Mouse (Mus musculus): ENCODE data around the gene Csnk1g2. TPM values are rescaled to one million over a fixed set of nuclear protein-coding genes. Genes with fewer than 3 reads are reported as not detected.

The Csnk1g2 gene
- polyA plus RNA-seq, 1 experiment from 2014 or later: 126 TPM

DNA sequence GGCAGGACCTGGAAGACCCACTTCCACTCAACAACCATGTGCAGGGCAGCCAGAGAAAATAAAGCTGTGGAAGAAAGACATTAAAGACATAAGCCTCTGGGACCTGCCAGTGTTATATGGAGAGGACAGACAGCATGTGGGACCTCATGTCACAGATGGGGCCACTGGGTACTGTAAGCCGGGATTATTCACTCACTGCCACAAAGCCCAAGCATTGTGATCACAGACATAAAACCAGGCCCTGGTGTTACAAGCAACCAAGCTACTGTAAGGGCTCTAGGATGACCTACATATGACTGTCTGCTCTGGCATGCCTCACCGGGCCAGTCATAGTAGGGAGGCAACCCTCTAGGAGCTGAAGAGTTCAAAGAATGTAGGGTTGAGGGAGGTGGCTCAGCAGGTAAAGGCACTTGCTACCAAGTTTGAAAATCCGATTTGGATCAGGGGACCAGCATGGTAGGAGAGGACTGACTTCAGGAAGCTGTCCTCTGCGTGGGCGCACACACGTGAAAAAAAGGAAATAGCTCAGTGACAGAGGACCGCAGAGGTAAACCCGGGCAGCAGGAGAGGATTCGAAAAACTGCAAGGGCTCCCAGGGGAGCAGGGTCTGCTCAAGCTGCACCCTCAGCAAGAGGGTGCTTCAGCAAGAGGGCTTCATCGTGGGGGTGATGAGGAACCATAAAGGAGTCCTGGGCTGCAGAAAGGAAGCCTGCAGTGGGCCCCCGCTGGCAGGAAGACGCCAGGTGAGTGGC lies 33.3 kb upstream of the Csnk1g2 start:
- no peak for ATAC-seq (ENCODE audit: insufficient number of reproducible peaks, low FRiP score, low TSS enrichment, low read depth)
- no peaks in the 10 kb centered on the region for H3K9me3 ChIP-seq (ENCODE audit: control insufficient read depth, low read length)
- no peak for DNase-seq (ENCODE audit: low spot score)
- H3K27me3 ChIP-seq (ENCODE audit: control insufficient read depth, insufficient read depth, low read length): no peaks in the 10 kb centered on the region
- WGBS: 21% methylated on average over 12 of the region's 12 CpGs
- peak overlapping the region; percentile 82 for H3K9ac ChIP-seq (ENCODE audit: low read length)
- H3K36me3 ChIP-seq (ENCODE audit: control insufficient read depth, insufficient read depth, low read length): peaks cover 7% of the 10 kb centered on the region
- H3K4me2 ChIP-seq (ENCODE audit: low read depth, severe bottlenecking): peak overlapping the region; percentile 78
- no peak overlapping the region for H3K27ac ChIP-seq (replicated peaks; ENCODE audit: low read depth, low read length)
- H3K4me3 ChIP-seq (ENCODE audit: low read depth, low read length): peak overlapping the region; percentile 82
- H3K4me1 ChIP-seq (ENCODE audit: control insufficient read depth, insufficient read depth, low read length): peaks cover 13% of the 10 kb centered on the region

DNA sequence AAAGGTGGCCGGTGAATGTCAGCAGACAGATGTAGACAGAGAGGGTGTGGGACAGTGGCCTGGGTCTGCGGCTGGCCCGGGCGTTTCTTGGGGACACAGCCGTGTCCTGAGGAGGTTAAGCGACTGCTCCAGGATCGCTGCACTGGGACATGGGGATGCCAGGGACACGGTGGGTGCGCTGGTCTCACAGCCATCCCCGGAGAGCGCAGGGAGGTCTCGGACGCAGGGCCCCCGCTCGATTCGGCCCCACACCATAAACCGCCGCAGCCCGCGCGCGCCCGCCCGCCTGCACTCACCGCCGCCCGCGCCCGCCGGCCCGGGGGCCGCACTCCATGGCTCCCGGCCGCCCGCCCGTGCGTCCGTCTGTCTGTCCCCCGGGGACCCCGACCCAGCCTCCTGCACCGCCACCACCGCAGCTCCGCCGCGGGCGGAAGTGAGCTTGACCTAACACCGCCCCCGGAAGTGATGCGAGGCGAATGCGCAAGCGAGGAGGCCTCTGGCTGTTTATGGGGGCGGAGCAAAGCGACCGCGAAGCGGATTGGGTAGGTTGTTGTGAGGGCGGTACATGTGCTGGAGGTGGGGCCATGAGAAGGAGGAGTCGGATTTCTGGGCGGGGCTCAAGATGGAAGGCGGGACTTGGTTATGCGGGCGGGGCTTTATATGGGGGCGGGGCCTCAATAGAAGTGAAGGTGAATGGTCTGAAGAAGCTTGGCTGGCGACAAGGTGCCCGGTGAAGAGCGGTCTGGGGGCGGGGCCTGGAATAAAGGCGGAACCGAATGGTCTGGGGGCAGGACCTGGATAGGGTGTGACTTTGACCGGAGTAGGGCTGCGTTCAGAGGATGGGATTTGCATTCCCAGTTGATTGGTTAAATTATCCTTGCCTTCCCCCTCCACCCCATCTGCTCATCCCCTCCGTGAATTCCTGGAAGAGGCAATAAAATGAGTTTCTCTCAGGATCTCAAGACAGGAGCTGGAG lies 32.5 kb upstream of the Csnk1g2 start, which contains the start of gene Abhd17a:
TSS of gene Abhd17a (minus strand) at position 463 of the 976 bp plus-strand sequence.
- ATAC-seq (ENCODE audit: insufficient number of reproducible peaks, low FRiP score, low TSS enrichment, low read depth): peak; percentile 93
- WGBS: under 1% methylated on average over 68 of the region's 73 CpGs
- H3K4me1 ChIP-seq (ENCODE audit: control insufficient read depth, insufficient read depth, low read length): peaks cover 10% of the 10 kb centered on the region
- no peaks in the 10 kb centered on the region for H3K9me3 ChIP-seq (ENCODE audit: control insufficient read depth, low read length)
- H3K4me3 ChIP-seq (ENCODE audit: low read depth, low read length): peak within 1 kb of the TSS; percentile 82
- peak within 1 kb of the TSS; percentile 82 for H3K9ac ChIP-seq (ENCODE audit: low read length)
- DNase-seq (ENCODE audit: low spot score): peak; percentile 97
- H3K27ac ChIP-seq (replicated peaks; ENCODE audit: low read depth, low read length): 0 out of 2 replicates have a peak within 1 kb of the TSS, but pooled peaks have one; percentile 52
- H3K36me3 ChIP-seq (ENCODE audit: control insufficient read depth, insufficient read depth, low read length): peaks cover 7% of the 10 kb centered on the region
- no peaks in the 10 kb centered on the region for H3K27me3 ChIP-seq (ENCODE audit: control insufficient read depth, insufficient read depth, low read length)
- H3K4me2 ChIP-seq (ENCODE audit: low read depth, severe bottlenecking): peak within 1 kb of the TSS; percentile 78

- H3K4me1 ChIP-seq (ENCODE audit: control insufficient read depth, insufficient read depth, low read length): no peaks in the 10 kb centered on the region
- H3K4me3 ChIP-seq (ENCODE audit: low read depth, low read length): no peak overlapping the region
- no peaks in the 10 kb centered on the region for H3K27me3 ChIP-seq (ENCODE audit: control insufficient read depth, insufficient read depth, low read length)
- ATAC-seq (ENCODE audit: insufficient number of reproducible peaks, low FRiP score, low TSS enrichment, low read depth) (no peak), DNase-seq (ENCODE audit: low spot score) (no peak)
- no peaks in the 10 kb centered on the region for H3K36me3 ChIP-seq (ENCODE audit: control insufficient read depth, insufficient read depth, low read length)
- no peak overlapping the region for H3K4me2 ChIP-seq (ENCODE audit: low read depth, severe bottlenecking)
- H3K27ac ChIP-seq (replicated peaks; ENCODE audit: low read depth, low read length): no peak overlapping the region
- H3K9ac ChIP-seq (ENCODE audit: low read length): no peak overlapping the region
- no peaks in the 10 kb centered on the region for H3K9me3 ChIP-seq (ENCODE audit: control insufficient read depth, low read length)
- WGBS: 43% methylated on average over 4 of the region's 4 CpGs
These were observed 26.3 kb upstream of the Csnk1g2 start for GRCm38 (mm10) chr10:80596318-80596717.

DNA sequence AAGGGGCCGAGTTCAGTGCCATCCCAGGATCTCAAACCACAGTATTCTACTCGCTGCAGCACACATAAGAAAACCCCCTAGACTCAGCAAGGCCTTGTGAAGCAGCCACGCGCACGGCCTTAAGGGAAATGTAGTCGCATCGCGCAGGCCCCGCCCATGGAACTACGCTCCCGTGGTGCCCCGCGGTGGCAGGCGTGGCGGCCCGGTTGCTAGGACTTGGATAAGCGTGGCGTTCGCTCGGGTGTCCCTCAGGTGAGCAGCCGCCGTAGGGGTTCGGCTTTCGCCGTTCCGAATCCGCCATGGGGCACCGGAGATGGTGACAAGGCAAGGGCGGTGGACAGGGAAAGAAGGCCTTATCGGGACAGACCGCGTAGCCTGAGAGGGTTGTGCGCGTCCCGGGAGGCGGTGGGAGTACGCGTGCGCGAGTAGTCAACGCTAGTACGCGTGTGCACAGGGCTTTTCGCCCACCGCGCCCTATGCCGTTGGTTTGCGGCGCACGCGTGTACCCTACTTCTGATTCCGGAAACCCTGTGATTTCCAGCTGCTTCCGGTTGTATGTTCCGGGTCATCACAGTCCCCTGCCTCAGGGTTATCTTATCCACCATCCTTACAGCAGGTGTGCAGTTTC lies 19.8 kb upstream of the Csnk1g2 start, which contains the start of the genes Scamp4 and Adat3:
TSS of gene Scamp4 (plus strand) at position 175 of the 628 bp plus-strand sequence.
TSS of gene Adat3 (plus strand) at position 183 of the 628 bp plus-strand sequence.
- Histone ChIP-seq H3K9ac (ENCODE audit: low read length) (peak within 1 kb of the TSS; percentile 53), H3K4me2 (ENCODE audit: low read depth, severe bottlenecking) (peak within 1 kb of the TSS; percentile 90), H3K27ac (replicated peaks; ENCODE audit: low read depth, low read length) (peak within 1 kb of the TSS; percentile 73), H3K27me3 (ENCODE audit: control insufficient read depth, insufficient read depth, low read length) (no peaks in the 10 kb centered on the region), H3K4me1 (ENCODE audit: control insufficient read depth, insufficient read depth, low read length) (peaks cover 11% of the 10 kb centered on the region), H3K4me3 (ENCODE audit: low read depth, low read length) (peak within 1 kb of the TSS; percentile 71), H3K9me3 (ENCODE audit: control insufficient read depth, low read length) (no peaks in the 10 kb centered on the region), H3K36me3 (ENCODE audit: control insufficient read depth, insufficient read depth, low read length) (peaks cover 9% of the 10 kb centered on the region)
- WGBS: under 1% methylated on average over 54 of the region's 54 CpGs
- peak; percentile 94 for DNase-seq (ENCODE audit: low spot score)
- ATAC-seq (ENCODE audit: insufficient number of reproducible peaks, low FRiP score, low TSS enrichment, low read depth): peak; percentile 91

GRCm38 (mm10) chr10:80603364-80603763 lies 19.3 kb upstream of the Csnk1g2 start:
- DNase-seq (ENCODE audit: low spot score) (no peak), ATAC-seq (ENCODE audit: insufficient number of reproducible peaks, low FRiP score, low TSS enrichment, low read depth) (0 out of 2 replicates have a peak, but pooled peaks have one; percentile 0)

DNA sequence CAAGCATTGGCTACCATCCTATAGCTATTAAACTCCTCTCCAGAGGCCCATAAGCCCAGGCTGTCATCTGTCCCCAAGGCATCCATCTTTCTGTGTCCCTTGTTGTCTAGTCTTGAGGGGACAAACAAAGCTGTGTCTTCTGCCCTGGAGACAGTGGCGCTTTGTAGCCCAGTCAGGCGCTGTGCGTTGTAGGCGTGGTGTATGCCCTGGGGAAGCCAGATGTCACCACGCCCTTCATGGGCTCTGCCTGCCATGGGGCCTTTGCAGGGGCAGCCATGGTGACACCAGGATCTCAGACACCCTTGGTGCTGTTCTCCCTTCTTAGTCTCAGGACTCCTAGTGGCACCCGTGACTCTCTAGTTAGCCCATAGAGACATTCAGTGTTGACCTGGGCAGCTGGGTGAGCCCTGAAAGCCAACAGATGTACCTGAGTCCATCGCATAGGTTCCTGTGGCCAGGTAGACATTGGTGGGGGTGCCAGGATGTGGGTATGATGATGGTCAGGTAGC lies 18.6 kb upstream of the Csnk1g2 start:
- no peak overlapping the region for H3K27ac ChIP-seq (replicated peaks; ENCODE audit: low read depth, low read length)

More at GRCm38 (mm10) chr10:80603364-80603763, 19.3 kb upstream of the Csnk1g2 start:
- H3K27me3 ChIP-seq (ENCODE audit: control insufficient read depth, insufficient read depth, low read length): no peaks in the 10 kb centered on the region
- peak overlapping the region; percentile 90 for H3K4me2 ChIP-seq (ENCODE audit: low read depth, severe bottlenecking)
- H3K4me3 ChIP-seq (ENCODE audit: low read depth, low read length): peak overlapping the region; percentile 71
- H3K9ac ChIP-seq (ENCODE audit: low read length): peak overlapping the region; percentile 53
- peak overlapping the region; percentile 73; the same call in 1 of the 2 replicates for H3K27ac ChIP-seq (replicated peaks; ENCODE audit: low read depth, low read length)
- no peaks in the 10 kb centered on the region for H3K9me3 ChIP-seq (ENCODE audit: control insufficient read depth, low read length)
- peaks cover 11% of the 10 kb centered on the region for H3K4me1 ChIP-seq (ENCODE audit: control insufficient read depth, insufficient read depth, low read length)
- H3K36me3 ChIP-seq (ENCODE audit: control insufficient read depth, insufficient read depth, low read length): peaks cover 11% of the 10 kb centered on the region
- WGBS: 34% methylated on average over 7 of the region's 7 CpGs

DNA sequence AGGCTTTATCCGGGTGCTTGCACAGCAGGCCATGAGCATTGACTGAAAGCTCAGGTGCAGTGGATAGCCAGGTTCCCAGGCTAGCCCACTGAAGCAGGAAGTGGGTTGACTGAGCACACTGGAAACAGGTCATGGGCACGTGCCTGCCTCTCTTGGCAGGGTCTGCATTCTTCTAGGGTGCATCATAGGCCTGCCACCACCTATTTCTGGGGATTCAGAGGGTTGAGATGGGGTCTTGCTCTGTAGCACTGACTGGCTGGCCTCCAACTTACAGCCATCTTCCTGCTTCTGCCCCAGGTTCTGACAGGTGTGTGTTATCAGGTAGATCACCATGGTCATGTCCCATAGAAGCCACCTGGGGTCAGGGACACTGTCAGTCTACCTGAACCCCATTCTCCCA lies 17.6 kb upstream of the Csnk1g2 start:
- H3K4me1 ChIP-seq (ENCODE audit: control insufficient read depth, insufficient read depth, low read length): peaks cover 11% of the 10 kb centered on the region
- no peaks in the 10 kb centered on the region for H3K9me3 ChIP-seq (ENCODE audit: control insufficient read depth, low read length)
- no peak overlapping the region for H3K9ac ChIP-seq (ENCODE audit: low read length)
- no peak for ATAC-seq (ENCODE audit: insufficient number of reproducible peaks, low FRiP score, low TSS enrichment, low read depth)
- peaks cover 14% of the 10 kb centered on the region for H3K36me3 ChIP-seq (ENCODE audit: control insufficient read depth, insufficient read depth, low read length)
- H3K27ac ChIP-seq (replicated peaks; ENCODE audit: low read depth, low read length): no peak overlapping the region
- H3K4me3 ChIP-seq (ENCODE audit: low read depth, low read length): no peak overlapping the region
- 94% methylated on average over 2 of the region's 2 CpGs for WGBS
- H3K27me3 ChIP-seq (ENCODE audit: control insufficient read depth, insufficient read depth, low read length): no peaks in the 10 kb centered on the region
- H3K4me2 ChIP-seq (ENCODE audit: low read depth, severe bottlenecking): no peak overlapping the region
- no peak for DNase-seq (ENCODE audit: low spot score)

More for the DNA sequence above, 18.6 kb upstream of the Csnk1g2 start:
- Histone ChIP-seq H3K4me2 (ENCODE audit: low read depth, severe bottlenecking) (peak overlapping the region; percentile 90; the same call in 1 of the 2 replicates), H3K36me3 (ENCODE audit: control insufficient read depth, insufficient read depth, low read length) (peaks cover 14% of the 10 kb centered on the region), H3K9ac (ENCODE audit: low read length) (peak overlapping the region; percentile 53; the same call in 1 of the 2 replicates), H3K4me1 (ENCODE audit: control insufficient read depth, insufficient read depth, low read length) (peaks cover 11% of the 10 kb centered on the region), H3K4me3 (ENCODE audit: low read depth, low read length) (peak overlapping the region; percentile 71), H3K9me3 (ENCODE audit: control insufficient read depth, low read length) (no peaks in the 10 kb centered on the region), H3K27me3 (ENCODE audit: control insufficient read depth, insufficient read depth, low read length) (no peaks in the 10 kb centered on the region)
- no peak for DNase-seq (ENCODE audit: low spot score)
- 86% methylated on average over 7 of the region's 7 CpGs for WGBS
- ATAC-seq (ENCODE audit: insufficient number of reproducible peaks, low FRiP score, low TSS enrichment, low read depth): no peak
